Mouse (Mus musculus) heart, embryonic 12.5 days (tissue): ENCODE data around the gene Lrit2. TPM values are rescaled to one million over a fixed set of nuclear protein-coding genes. Genes with fewer than 3 reads are reported as not detected.

Source experiments
- ATAC-seq: fragments of 200-750 bp; cut with Nextera tagmentation; 2 replicates; pipeline ENCODE4 v1.8.0; 2017; ENCODE audit warnings: moderate TSS enrichment, moderate library complexity; ENCODE audit not compliant: insufficient number of reproducible peaks, low FRiP score
- H3K27ac ChIP-seq: fragments of 300-500 bp; sonication (generic); 2 replicates; pipeline ENCODE4 v1.5.1; 2016; ENCODE audit warnings: mild to moderate bottlenecking, moderate library complexity; ENCODE audit not compliant: poor library complexity, severe bottlenecking
- H3K27me3 ChIP-seq: fragments of 300-500 bp; sonication (generic); replicated peaks from 2 replicates; pipeline ENCODE4 v1.6.1; 2016; ENCODE audit warnings: mild to moderate bottlenecking, moderate library complexity
- H3K36me3 ChIP-seq: fragments of 300-500 bp; sonication (generic); 2 replicates; pipeline ENCODE4 v1.6.1; 2016; ENCODE audit warnings: mild to moderate bottlenecking, moderate library complexity
- H3K4me1 ChIP-seq: fragments of 300-500 bp; sonication (generic); replicated peaks from 2 replicates; pipeline ENCODE4 v1.6.1; 2016; ENCODE audit warnings: mild to moderate bottlenecking
- H3K4me2 ChIP-seq: fragments of 300-500 bp; sonication (generic); 2 replicates; pipeline ENCODE4 v1.6.1; 2016; ENCODE audit warnings: mild to moderate bottlenecking, moderate library complexity
- H3K4me3 ChIP-seq: fragments of 300-500 bp; sonication (generic); 2 replicates; pipeline ENCODE4 v1.5.1; 2016; ENCODE audit warnings: mild to moderate bottlenecking
- H3K9ac ChIP-seq: fragments of 300-500 bp; sonication (generic); 2 replicates; pipeline ENCODE4 v1.6.1; 2016; ENCODE audit warnings: mild to moderate bottlenecking, moderate library complexity
- H3K9me3 ChIP-seq: fragments of 300-500 bp; sonication (generic); replicated peaks from 2 replicates; pipeline ENCODE4 v1.6.1; 2016; ENCODE audit warnings: mild to moderate bottlenecking, moderate library complexity
- WGBS: fragments of 180-500 bp; shearing (Covaris S2); methylation state at CpG from one replicate; pipeline ENCODE4 v1.1.7; 2016; 5-methylcytosine and 5-hydroxymethylcytosine counted together
- polyA plus RNA-seq: library from polyadenylated mRNA; unstranded; fragments of >200 nt; fragmentation: Nextera tagmentation; extraction: Ambion mirVana; gene quantifications from 2 replicates; pipeline ENCODE4 v1.2.1, GENCODE M21; 2016

Gene Lrit2
- polyA plus RNA-seq, 1 experiment from 2014 or later, result not detected

DNA sequence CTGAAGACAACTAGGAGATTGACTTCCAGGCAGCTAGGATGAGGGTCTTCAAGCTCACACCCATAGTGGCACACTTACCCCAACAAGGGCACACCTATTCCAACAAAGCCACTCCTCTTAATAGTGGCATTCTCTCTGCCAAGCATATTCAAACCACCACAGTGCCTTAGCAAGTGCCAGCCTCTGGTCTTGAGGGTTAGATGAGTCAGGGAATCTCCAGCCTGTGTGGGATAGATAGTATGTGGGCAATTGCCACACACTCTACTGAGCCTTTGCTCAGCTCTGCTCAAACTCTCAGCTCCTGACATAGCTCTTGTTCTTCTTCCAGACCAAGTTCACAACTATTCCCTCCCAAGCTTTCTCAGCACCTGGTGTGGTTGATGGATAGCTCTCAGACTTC is 43.6 kb downstream of the Lrit2 start:
- H3K27me3 ChIP-seq, result peaks cover 8% of the 10 kb centered on the region; the same call in 1 of the 2 replicates
- H3K36me3 ChIP-seq, result no peaks in the 10 kb centered on the region
- H3K9me3 ChIP-seq, result no peaks in the 10 kb centered on the region
- H3K4me1 ChIP-seq, result peaks cover 15% of the 10 kb centered on the region
- ATAC-seq, result no peak
- no peak overlapping the region for H3K4me3 ChIP-seq
- no peak overlapping the region for H3K4me2 ChIP-seq
- H3K27ac ChIP-seq, result no peak overlapping the region
- no peak overlapping the region for H3K9ac ChIP-seq

DNA sequence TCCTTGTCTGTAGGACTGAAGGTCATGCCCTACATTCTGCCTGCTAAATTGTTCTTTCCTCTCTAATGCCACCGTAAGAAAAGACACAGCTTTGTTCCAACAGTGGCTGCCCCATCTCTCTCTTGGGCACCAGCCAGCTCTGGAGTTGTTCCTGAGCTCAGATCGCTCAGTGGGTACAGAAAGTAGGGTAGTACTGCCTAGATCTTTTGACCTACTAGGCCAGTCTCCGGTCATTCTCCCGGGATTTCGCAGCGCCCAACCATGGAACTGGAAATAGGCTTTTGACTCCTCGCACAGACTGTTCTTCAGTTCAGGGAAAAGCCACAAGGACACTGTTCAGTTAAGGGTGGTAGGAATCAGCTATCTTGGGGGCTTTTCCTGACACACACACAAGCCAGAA is 45.2 kb downstream of the Lrit2 start:
- H3K27ac ChIP-seq, result no peak overlapping the region
- H3K4me1 ChIP-seq, result peaks cover 15% of the 10 kb centered on the region
- H3K27me3 ChIP-seq, result peaks cover 8% of the 10 kb centered on the region; the same call in 1 of the 2 replicates
- H3K4me2 ChIP-seq, result no peak overlapping the region
- ATAC-seq, result no peak
- no peak overlapping the region for H3K9ac ChIP-seq
- H3K9me3 ChIP-seq, result no peaks in the 10 kb centered on the region
- H3K36me3 ChIP-seq, result no peaks in the 10 kb centered on the region
- no peak overlapping the region for H3K4me3 ChIP-seq
- 80% methylated on average over 7 of the region's 7 CpGs for WGBS

DNA sequence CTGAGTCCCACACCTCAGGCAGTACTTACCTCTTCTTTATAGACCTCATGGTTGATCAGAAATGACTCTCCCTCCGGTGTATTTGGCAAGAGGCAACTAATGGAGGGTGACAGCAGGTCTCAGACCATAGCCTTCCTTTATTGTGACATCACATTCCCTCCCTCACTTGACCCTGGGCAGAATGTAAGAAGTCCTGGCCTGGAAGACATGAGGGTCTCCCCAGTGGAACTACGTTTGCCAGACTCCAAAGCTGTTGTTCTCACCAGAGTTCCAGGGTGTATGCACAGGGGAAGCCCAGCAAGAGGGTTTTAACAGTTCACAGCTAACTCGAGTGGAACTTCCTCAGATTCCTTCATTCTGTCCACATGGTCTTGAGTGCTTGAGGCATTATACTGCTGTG is 46.2 kb downstream of the Lrit2 start, which contains the start of gene 2610528A11Rik:
2610528A11Rik (minus strand) TSS at position 101 of the 400 bp plus-strand sequence.
- H3K4me1 ChIP-seq, result peaks cover 15% of the 10 kb centered on the region
- WGBS, result 66% methylated on average over 3 of the region's 3 CpGs
- no peaks in the 10 kb centered on the region for H3K9me3 ChIP-seq
- H3K27ac ChIP-seq, result no peak within 1 kb of the TSS
- no peak within 1 kb of the TSS for H3K4me3 ChIP-seq
- H3K4me2 ChIP-seq, result no peak within 1 kb of the TSS
- ATAC-seq, result no peak
- peaks cover 5% of the 10 kb centered on the region; the same call in 1 of the 2 replicates for H3K36me3 ChIP-seq
- H3K9ac ChIP-seq, result no peak within 1 kb of the TSS
- H3K27me3 ChIP-seq, result peaks cover 8% of the 10 kb centered on the region; the same call in 1 of the 2 replicates

DNA sequence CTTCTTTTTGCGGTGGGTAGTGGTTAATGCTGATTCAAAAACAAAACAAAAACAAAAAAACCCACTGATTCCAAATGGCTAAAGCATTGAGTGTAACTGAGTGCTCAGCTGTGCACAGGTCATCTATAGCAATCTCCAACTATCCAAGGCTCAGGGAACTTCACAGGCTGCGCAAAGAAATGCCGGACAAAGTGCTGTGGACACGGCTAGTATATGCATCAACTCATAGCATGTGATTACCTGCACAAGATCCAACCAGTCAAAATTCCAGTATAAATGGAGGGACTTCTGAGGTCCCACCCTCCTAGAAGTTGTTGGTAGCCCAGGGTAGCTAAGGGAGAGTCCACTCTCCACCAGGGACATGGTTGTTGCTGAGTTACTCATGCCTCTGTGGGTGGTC is 51.5 kb downstream of the Lrit2 start:
- Histone ChIP-seq H3K4me1 (0 out of 2 replicates have a peak, but pooled peaks cover 3% of the 10 kb centered on the region), H3K4me2 (no peak overlapping the region), H3K9ac (no peak overlapping the region), H3K27ac (no peak overlapping the region), H3K9me3 (no peaks in the 10 kb centered on the region), H3K4me3 (no peak overlapping the region), H3K36me3 (peaks cover 36% of the 10 kb centered on the region), H3K27me3 (peaks cover 3% of the 10 kb centered on the region; the same call in 1 of the 2 replicates)
- 94% methylated on average over 4 of the region's 4 CpGs for WGBS
- no peak for ATAC-seq

Other genes with a start within 250 kb of the Lrit2 start
- 43.4 and 47.8 TPM in 2 replicates for gene Ccser2, start 99.2 kb upstream of the Lrit2 start, polyA plus RNA-seq
- gene Rgr, start 19.0 kb upstream of the Lrit2 start, polyA plus RNA-seq, result not detected in 2 replicates
- not detected in 2 replicates for gene Lrit1, start 13.1 kb upstream of the Lrit2 start, polyA plus RNA-seq
- 0.14 and 0.20 TPM in 2 replicates for gene Cdhr1, start 30.4 kb downstream of the Lrit2 start, polyA plus RNA-seq
- 0.96 and 1.8 TPM in 2 replicates for gene 2610528A11Rik, start 46.1 kb downstream of the Lrit2 start, polyA plus RNA-seq
- 366 and 371 TPM in 2 replicates for gene Ghitm, start 67.3 kb downstream of the Lrit2 start, polyA plus RNA-seq